Mouse (Mus musculus) C2C12 (cell line): ENCODE data around the gene Wbp2nl. TPM values are rescaled to one million over a fixed set of nuclear protein-coding genes. Genes with fewer than 3 reads are reported as not detected.

Source experiments
- H3K27me3 ChIP-seq: one replicate; pipeline ENCODE4 v1.6.1; 2011; ENCODE audit not compliant: control insufficient read depth, insufficient read depth, insufficient read length
- H3K36me3 ChIP-seq: one replicate; pipeline ENCODE4 v1.6.1; 2011; ENCODE audit not compliant: control insufficient read depth, insufficient read depth
- H3K4me3 ChIP-seq: one replicate; pipeline ENCODE4 v1.5.1; 2011; ENCODE audit warnings: mild to moderate bottlenecking, control low read depth; ENCODE audit not compliant: poor library complexity, insufficient read depth, severe bottlenecking
- H3K79me2 ChIP-seq: one replicate; pipeline ENCODE4 v1.6.1; 2011; ENCODE audit not compliant: control insufficient read depth, insufficient read depth
- H3K79me3 ChIP-seq: one replicate; pipeline ENCODE4 v1.6.1; 2011; ENCODE audit warnings: low read depth, control low read depth
- H3ac ChIP-seq: one replicate; pipeline ENCODE3; 2011; ENCODE audit warnings: low read depth; ENCODE audit not compliant: control insufficient read depth, insufficient read length
- CEBPB ChIP-seq: IDR thresholded peaks from one replicate; pipeline ENCODE4 v1.6.1; 2011; ENCODE audit warnings: low read depth, mild to moderate bottlenecking, control low read depth, moderate library complexity
- CTCF ChIP-seq: IDR thresholded peaks from one replicate; pipeline ENCODE4 v1.5.1; 2011; ENCODE audit not compliant: control insufficient read depth, insufficient read depth, insufficient read length
- FOSL1 ChIP-seq: IDR thresholded peaks from one replicate; pipeline ENCODE4 v1.8.0; 2011; ENCODE audit warnings: mild to moderate bottlenecking, low read length; ENCODE audit not compliant: poor library complexity, insufficient read depth, severe bottlenecking
- MAX ChIP-seq: IDR thresholded peaks from one replicate; pipeline ENCODE4 v1.6.1; 2011; ENCODE audit warnings: mild to moderate bottlenecking, control low read depth
- MYOD1 ChIP-seq: IDR thresholded peaks from one replicate; pipeline ENCODE4 v1.6.1; 2011; ENCODE audit warnings: low read depth; ENCODE audit not compliant: control insufficient read depth, insufficient read length
- MYOG ChIP-seq: IDR thresholded peaks from one replicate; pipeline ENCODE4 v1.6.1; 2011; ENCODE audit not compliant: control insufficient read depth, insufficient read length; ENCODE audit errors: extremely low read depth
- USF1 ChIP-seq: IDR thresholded peaks from one replicate; pipeline ENCODE4 v1.6.1; 2011; ENCODE audit warnings: low read depth, mild to moderate bottlenecking, control low read depth, moderate library complexity
- polyA plus RNA-seq: library from polyadenylated mRNA; unstranded; fragments of >200 nt; fragmentation: generic; extraction: Trizol; gene quantifications from one replicate; pipeline ENCODE4 v1.2.1, GENCODE M21; 2012; ENCODE audit warnings: missing spikeins

Gene Wbp2nl
- polyA plus RNA-seq, 1 experiment = not detected

- no peaks in the 10 kb centered on the region for H3K36me3 ChIP-seq
- H3K79me3 ChIP-seq = no peaks in the 10 kb centered on the region
- TF ChIP-seq USF1 = no peak
- peak; percentile 91 for TF ChIP-seq CTCF
- H3K79me2 ChIP-seq = no peaks in the 10 kb centered on the region
- H3ac ChIP-seq = no peak overlapping the region
- peaks cover 54% of the 10 kb centered on the region for H3K27me3 ChIP-seq
- no peak overlapping the region for H3K4me3 ChIP-seq
Measured at GRCm38 (mm10) chr15:82266356-82266755, 32.4 kb upstream of the Wbp2nl start.

DNA sequence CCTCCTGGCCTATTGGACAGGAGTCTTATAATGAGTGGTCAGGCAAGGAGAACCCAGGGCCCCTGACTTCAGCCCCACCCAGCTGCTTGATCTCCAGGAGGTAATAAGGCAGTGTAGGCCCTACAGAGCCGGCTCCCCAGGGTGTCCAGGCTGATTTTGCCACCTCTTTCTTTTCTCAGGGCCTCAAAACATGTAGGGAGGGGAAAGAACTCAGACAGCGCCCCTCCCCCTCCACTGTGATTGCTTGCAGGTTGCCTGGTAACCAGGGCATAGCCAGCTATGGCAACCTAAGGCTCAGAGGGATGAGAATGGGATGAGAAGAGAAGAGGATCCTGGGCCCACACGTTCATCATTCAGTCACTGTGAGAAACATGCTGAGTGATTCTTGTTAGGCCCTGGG is 30.6 kb upstream of the Wbp2nl start:
- H3K4me3 ChIP-seq = no peak overlapping the region
- no peaks in the 10 kb centered on the region for H3K79me2 ChIP-seq
- H3ac ChIP-seq = no peak overlapping the region
- no peaks in the 10 kb centered on the region for H3K36me3 ChIP-seq
- TF ChIP-seq USF1 (no peak), CEBPB (no peak), MYOD1 (no peak), MYOG (no peak), FOSL1 (no peak), MAX (no peak), CTCF (no peak)
- H3K27me3 ChIP-seq = peaks cover 61% of the 10 kb centered on the region
- H3K79me3 ChIP-seq = no peaks in the 10 kb centered on the region

DNA sequence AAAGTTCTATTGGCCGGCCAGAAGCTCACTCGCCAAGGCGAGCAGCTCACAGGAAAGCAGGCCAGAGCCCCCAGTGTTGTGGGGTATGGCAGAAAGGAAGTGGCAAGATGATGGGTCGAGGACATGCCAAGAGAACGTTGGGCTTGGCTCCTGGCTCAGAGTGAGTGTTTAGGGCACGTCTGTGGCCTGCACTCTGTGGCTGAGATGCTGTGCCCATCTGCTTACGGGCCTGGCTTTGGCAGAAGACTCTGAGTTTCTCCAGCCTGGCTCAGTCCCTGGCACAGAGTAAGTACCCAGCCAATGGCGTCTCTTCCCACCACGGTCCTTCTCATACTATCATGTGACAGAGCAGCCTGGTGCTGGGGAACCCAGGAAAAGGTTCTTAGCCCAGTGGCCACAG is 30.0 kb upstream of the Wbp2nl start:
- no peak for TF ChIP-seq MYOG
- TF ChIP-seq MYOD1 = no peak
- no peak for TF ChIP-seq FOSL1
- TF ChIP-seq MAX = no peak
- no peak for TF ChIP-seq CEBPB
- no peak for TF ChIP-seq CTCF
- TF ChIP-seq USF1 = no peak
- H3K79me3 ChIP-seq = no peaks in the 10 kb centered on the region
- no peaks in the 10 kb centered on the region for H3K36me3 ChIP-seq
- H3K27me3 ChIP-seq = peaks cover 67% of the 10 kb centered on the region
- no peak overlapping the region for H3ac ChIP-seq
- H3K79me2 ChIP-seq = no peaks in the 10 kb centered on the region
- H3K4me3 ChIP-seq = no peak overlapping the region

GRCm38 (mm10) chr15:82271201-82271600 is 27.6 kb upstream of the Wbp2nl start:
- Histone ChIP-seq H3K4me3 (no peak overlapping the region), H3K27me3 (peaks cover 75% of the 10 kb centered on the region), H3K79me2 (no peaks in the 10 kb centered on the region), H3K79me3 (no peaks in the 10 kb centered on the region), H3ac (no peak overlapping the region), H3K36me3 (no peaks in the 10 kb centered on the region)
- TF ChIP-seq MAX = no peak
- no peak for TF ChIP-seq MYOG
- peak; percentile 96 for TF ChIP-seq CTCF
- TF ChIP-seq FOSL1 = no peak
- TF ChIP-seq USF1 = no peak
- no peak for TF ChIP-seq CEBPB

GRCm38 (mm10) chr15:82272295-82272694 is 26.5 kb upstream of the Wbp2nl start:
- Histone ChIP-seq H3ac (no peak overlapping the region), H3K36me3 (no peaks in the 10 kb centered on the region), H3K4me3 (no peak overlapping the region), H3K79me2 (no peaks in the 10 kb centered on the region), H3K79me3 (no peaks in the 10 kb centered on the region), H3K27me3 (peaks cover 86% of the 10 kb centered on the region)
- TF ChIP-seq CEBPB (no peak), MAX (no peak), MYOD1 (no peak), USF1 (no peak)

DNA sequence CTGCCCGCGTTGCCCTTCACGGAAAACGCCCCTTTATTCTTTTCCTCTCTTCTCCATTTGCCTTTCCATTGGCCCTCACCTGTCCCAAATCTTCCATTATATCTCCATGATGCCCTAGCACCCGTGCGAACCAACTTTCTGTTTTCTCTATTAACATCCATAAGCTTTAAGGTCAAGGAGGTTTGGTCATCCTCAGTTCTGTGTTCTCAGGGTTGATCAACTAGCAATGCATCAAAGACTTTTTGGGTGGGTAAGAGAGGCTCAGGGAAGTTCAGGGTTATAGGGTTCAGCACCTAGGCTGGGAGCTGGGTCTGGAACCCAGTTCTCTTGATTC is 24.2 kb upstream of the Wbp2nl start, which contains the start of gene Sept3:
Gene Sept3 (plus strand): TSS at position 301 of the 334 bp plus-strand sequence.
- Histone ChIP-seq H3ac (no peak within 1 kb of the TSS), H3K27me3 (peaks cover 92% of the 10 kb centered on the region), H3K4me3 (no peak within 1 kb of the TSS), H3K79me3 (no peaks in the 10 kb centered on the region), H3K79me2 (no peaks in the 10 kb centered on the region), H3K36me3 (no peaks in the 10 kb centered on the region)
- TF ChIP-seq MAX = no peak
- no peak for TF ChIP-seq CEBPB
- no peak for TF ChIP-seq CTCF
- no peak for TF ChIP-seq MYOG
- TF ChIP-seq FOSL1 = no peak
- no peak for TF ChIP-seq USF1
- no peak for TF ChIP-seq MYOD1
